Mouse (Mus musculus): ENCODE measurements around the gene Clstn1.

DNA sequence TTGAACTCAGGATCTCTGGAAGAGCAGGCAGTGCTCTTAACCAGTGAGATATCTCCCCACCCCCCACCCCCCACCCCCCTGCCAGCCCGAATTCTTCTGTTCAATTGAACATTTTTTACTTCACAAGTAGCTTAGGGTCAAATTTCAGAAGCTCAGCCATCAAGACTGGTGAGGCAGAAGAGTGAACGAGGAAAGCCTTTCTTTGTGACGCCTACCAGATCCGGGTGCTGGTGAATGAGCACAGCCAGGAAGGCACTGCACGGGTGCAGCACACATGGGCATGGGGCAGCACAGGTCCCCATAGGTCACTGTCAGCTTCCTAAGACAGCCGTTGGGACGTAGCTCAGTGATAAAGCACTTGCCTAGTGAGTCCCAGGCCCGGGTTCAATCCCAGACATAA is 33.7 kb downstream of the Clstn1 start:
- TF ChIP-seq CTCF (IDR thresholded peaks at IDR 0.05; ENCODE audit: low read depth, low read length) (no peak), POLR2A (IDR thresholded peaks at IDR 0.05; ENCODE audit: borderline replicate concordance, low read depth, low read length) (no peak)
